Mouse (Mus musculus) cerebellum, adult 9-10 months (tissue): ENCODE results near the gene Zic5.

Experiments used
- DNase-seq: peaks from one replicate; pipeline ENCODE4 v3.0.0; 2022

Zic5 gene

DNA sequence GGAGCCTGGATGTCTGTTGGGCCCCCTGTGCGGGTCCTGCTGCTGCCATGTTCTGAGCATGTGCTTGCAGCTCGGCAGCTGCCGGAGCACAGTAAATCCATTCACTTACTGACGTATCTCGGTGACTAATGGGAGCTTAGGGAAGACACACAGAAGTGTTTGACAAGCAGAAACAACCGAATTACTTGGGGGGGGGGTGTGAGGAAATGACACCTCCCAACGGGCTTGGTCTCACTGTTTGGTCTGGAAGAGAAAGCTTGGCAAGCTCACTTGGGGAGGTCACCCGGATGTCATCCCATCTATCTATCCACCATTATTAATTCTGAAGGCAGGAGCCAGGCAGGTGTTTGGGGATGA is 38.3 kb downstream of the Zic5 start:
- DNase-seq = no peak

DNA sequence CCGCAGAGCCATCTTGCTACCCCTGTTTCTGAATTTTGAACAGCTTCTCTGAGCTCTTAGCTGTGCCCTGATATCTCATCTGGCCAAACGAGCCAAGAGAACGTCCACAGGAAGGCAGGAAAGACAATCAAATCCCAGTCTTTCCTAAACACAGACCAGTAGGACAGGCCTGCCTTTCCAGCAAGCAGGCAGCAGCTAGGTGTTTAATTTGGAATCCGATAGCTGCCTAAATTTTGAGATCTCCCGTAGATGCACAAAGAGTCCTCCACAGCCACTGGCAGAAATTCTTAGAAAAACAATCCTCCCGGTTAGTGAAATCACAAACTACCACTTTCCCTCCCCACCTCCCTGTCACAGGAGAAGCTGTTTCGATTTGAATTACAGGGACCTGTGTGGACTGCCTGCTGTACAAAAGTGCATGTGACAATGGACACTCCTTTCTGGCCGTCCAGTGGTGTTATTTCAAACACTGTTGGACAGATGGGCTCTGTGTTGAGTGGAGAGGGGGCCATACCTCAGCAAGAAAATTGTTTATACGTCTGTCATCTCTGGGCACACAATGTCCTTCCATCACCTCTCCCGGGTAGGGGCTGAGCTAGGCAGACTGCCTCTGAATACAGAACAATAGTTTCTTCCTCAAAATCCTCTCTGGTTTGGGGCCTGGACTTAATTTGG is 38.8 kb downstream of the Zic5 start:
- DNase-seq = no peak

DNA sequence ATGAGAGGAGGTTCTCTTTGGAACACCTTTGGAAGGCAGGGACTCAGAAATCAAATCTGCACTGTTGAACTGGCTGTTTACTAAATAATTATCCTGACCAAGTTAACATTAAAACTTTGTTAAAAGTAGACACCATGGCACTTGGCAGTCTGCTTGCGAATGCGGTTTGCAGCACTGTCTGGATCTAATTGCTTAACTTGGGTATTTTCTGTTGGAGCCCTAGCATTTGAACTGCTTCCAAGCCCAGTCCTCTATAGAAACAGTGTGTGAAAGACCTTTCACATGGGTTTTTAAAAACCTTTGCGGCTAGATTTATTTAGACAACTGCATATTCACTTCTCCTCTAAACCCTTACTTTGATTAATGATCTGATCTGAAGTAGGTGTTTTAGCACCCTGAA is 41.0 kb downstream of the Zic5 start:
- DNase-seq = no peak

GRCm38 (mm10) chr14:122416166-122416771 is 49.2 kb downstream of the Zic5 start:
- no peak for DNase-seq

- DNase-seq = no peak
Measured at GRCm38 (mm10) chr14:122414786-122415185, 50.7 kb downstream of the Zic5 start.

DNA sequence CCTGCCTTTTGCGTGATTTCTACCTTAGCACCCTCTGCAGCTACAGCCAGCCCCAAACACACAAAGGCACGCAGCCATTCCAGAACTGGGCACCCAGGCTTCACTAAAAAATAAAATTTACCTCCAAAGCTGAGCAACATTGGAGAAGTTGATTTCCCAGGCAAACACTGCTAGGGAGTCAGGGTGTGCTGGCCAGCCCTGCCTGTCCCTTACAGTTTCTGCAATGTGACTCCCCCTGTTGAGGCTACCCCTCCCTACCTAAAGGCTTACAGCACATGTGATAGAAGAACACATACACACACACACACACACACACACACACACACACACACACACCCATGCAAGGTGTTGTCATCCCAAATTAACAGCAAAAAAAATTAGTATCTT is 51.9 kb downstream of the Zic5 start:
- DNase-seq = no peak

DNA sequence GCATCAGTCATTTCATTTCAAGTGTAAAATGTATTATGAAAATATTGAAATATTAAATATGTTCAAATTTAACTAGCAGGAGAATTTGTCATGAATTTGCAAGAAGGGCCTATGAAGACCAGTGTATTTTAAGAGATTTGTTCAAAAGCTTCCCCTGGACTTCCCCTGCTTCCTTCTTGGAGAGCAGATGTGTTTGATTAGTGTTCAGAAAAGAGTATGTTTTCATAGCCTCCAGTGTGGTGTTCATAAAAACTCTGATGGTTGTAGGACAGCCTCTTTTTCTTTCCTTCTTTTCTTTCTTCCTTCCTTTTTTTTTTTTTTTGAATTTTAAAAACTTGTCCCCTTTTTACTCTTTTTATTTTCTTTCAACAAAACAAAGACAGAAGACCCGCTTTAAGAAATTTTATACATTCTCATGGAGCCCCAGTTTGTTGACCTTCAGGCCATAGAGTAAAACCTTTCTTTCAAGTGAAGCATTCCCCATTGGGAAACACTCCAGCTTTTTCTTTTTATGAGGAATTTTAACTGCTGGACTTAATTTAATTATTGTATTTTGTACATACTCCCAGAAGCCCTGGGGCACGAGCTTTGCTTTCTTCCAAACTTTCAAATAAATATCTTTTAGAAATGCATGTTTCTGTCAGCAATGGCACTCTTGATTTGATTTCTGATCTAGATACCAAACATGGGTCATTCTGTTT is 52.5 kb downstream of the Zic5 start:
- no peak for DNase-seq
